Mouse (Mus musculus) yolk sac, embryonic 10.5 days (tissue): ENCODE results near the gene Bmp8a.
A peak's percentile ranks its signal among the peaks of the same experiment; 100 is the strongest.
"Not testable (repeated sequence)": the region's sequence is repeated elsewhere in the genome, so short reads cannot be mapped to it uniquely, and the experiment has no call there.

Experiments used
- DNase-seq: peaks from one replicate; pipeline ENCODE4 v3.0.0-alpha.2; 2017; ENCODE audit warnings: low spot score

Bmp8a gene

GRCm38 (mm10) chr4:123331326-123331725 lies 11.7 kb downstream of the Bmp8a start:
- no peak for DNase-seq

GRCm38 (mm10) chr4:123328946-123329345 lies 14.1 kb downstream of the Bmp8a start:
- DNase-seq: no peak

- DNase-seq: no peak
Measured at GRCm38 (mm10) chr4:123327630-123328029, 15.4 kb downstream of the Bmp8a start.

GRCm38 (mm10) chr4:123326087-123326486 lies 17.0 kb downstream of the Bmp8a start:
- DNase-seq: no peak

GRCm38 (mm10) chr4:123323534-123323933 lies 19.5 kb downstream of the Bmp8a start, which contains the start of gene Oxct2a:
TSS of gene Oxct2a (minus strand) at chr4:123323634.
- DNase-seq: no peak

GRCm38 (mm10) chr4:123322910-123323309 lies 20.1 kb downstream of the Bmp8a start:
- not testable (repeated sequence) for DNase-seq

GRCm38 (mm10) chr4:123314497-123314896 lies 28.6 kb downstream of the Bmp8a start:
- DNase-seq: no peak

- DNase-seq: no peak
Measured at GRCm38 (mm10) chr4:123313010-123313409, 30.0 kb downstream of the Bmp8a start.

GRCm38 (mm10) chr4:123311845-123312244 lies 31.2 kb downstream of the Bmp8a start:
- DNase-seq: no peak

- no peak for DNase-seq
Measured at GRCm38 (mm10) chr4:123308292-123308691, 34.8 kb downstream of the Bmp8a start.

GRCm38 (mm10) chr4:123306999-123307398 lies 36.1 kb downstream of the Bmp8a start:
- peak; percentile 62 for DNase-seq

- DNase-seq: peak; percentile 48
Measured at GRCm38 (mm10) chr4:123305789-123306188, 37.3 kb downstream of the Bmp8a start.

- DNase-seq: peak; percentile 38
Measured at GRCm38 (mm10) chr4:123298980-123299670, 43.9 kb downstream of the Bmp8a start.

GRCm38 (mm10) chr4:123298226-123298625 lies 44.8 kb downstream of the Bmp8a start:
- no peak for DNase-seq

GRCm38 (mm10) chr4:123297195-123297960 lies 45.7 kb downstream of the Bmp8a start:
- no peak for DNase-seq

GRCm38 (mm10) chr4:123296148-123296534 lies 46.9 kb downstream of the Bmp8a start:
- DNase-seq: no peak

GRCm38 (mm10) chr4:123295516-123296147 lies 47.4 kb downstream of the Bmp8a start:
- DNase-seq: no peak

- not testable (repeated sequence) for DNase-seq
Measured at GRCm38 (mm10) chr4:123295026-123295425, 48.0 kb downstream of the Bmp8a start.

GRCm38 (mm10) chr4:123293661-123294443 lies 49.2 kb downstream of the Bmp8a start:
- no peak for DNase-seq

GRCm38 (mm10) chr4:123292989-123293388 lies 50.1 kb downstream of the Bmp8a start:
- DNase-seq: no peak

- DNase-seq: no peak
Measured at GRCm38 (mm10) chr4:123292390-123292789, 50.7 kb downstream of the Bmp8a start.

- no peak for DNase-seq
Measured at GRCm38 (mm10) chr4:123289038-123289437, 54.0 kb downstream of the Bmp8a start.
